Mouse (Mus musculus) liver, embryonic 14.5 days (tissue): ENCODE measurements at regions not wholly inside any gene's neighbourhood (a gene's known extent, or its start where the extent isn't known, plus 50 kb on each side); places are given as distances from the start of the nearest gene placed in this dataset.
A peak's percentile ranks its signal among the peaks of the same experiment; 100 is the strongest.

Experiments used
- ATAC-seq: fragments of 200-750 bp; cut with Nextera tagmentation; 2 replicates; pipeline ENCODE4 v1.8.0; 2017; ENCODE audit warnings: moderate number of reproducible peaks, mild to moderate bottlenecking, moderate library complexity; ENCODE audit not compliant: insufficient read depth
- DNase-seq, 3 experiments: peaks; one replicate each; pipeline ENCODE4 v3.0.0-alpha.2; 2012 to 2013; ENCODE audit warnings: low read depth in 3 of 3, low spot score in 3 of 3
- H3K27ac ChIP-seq: fragments of 300-500 bp; sonication (generic); 2 replicates; pipeline ENCODE4 v1.5.1; 2014; ENCODE audit warnings: moderate library complexity, mild to moderate bottlenecking, control low read depth, inconsistent platforms
- H3K27me3 ChIP-seq: fragments of 300-500 bp; sonication (generic); 2 replicates; pipeline ENCODE4 v1.6.1; 2014; ENCODE audit warnings: mild to moderate bottlenecking, low read length, moderate library complexity; ENCODE audit not compliant: control insufficient read depth, insufficient read depth
- H3K36me3 ChIP-seq: fragments of 300-500 bp; sonication (generic); replicated peaks from 2 replicates; pipeline ENCODE4 v1.6.1; 2014; ENCODE audit warnings: low read depth; ENCODE audit not compliant: control insufficient read depth, insufficient read depth
- H3K4me1 ChIP-seq, 2 experiments: fragments of 200-500 bp in 1 of 2; fragments of 300-500 bp in 1 of 2; sonication (generic) in 1 of 2; replicated peaks; 2 replicates each; pipeline ENCODE4 v1.6.1; 2012 to 2014; ENCODE audit warnings: antibody characterized with exemption in 1 of 2, inconsistent platforms in 1 of 2, low read length in 1 of 2; ENCODE audit not compliant: control insufficient read depth in 2 of 2, insufficient read depth in 2 of 2
- H3K4me2 ChIP-seq: fragments of 300-500 bp; sonication (generic); 2 replicates; pipeline ENCODE4 v1.6.1; 2014; ENCODE audit warnings: low read depth, mild to moderate bottlenecking, control low read depth, moderate library complexity
- H3K4me3 ChIP-seq, 2 experiments: fragments of 200-500 bp in 1 of 2; fragments of 300-500 bp in 1 of 2; sonication (generic) in 1 of 2; 2 replicates each; pipeline ENCODE4 v1.5.1; 2012 to 2014; ENCODE audit warnings: low read depth in 2 of 2, low read length in 2 of 2, mild to moderate bottlenecking in 2 of 2, control low read depth in 1 of 2, inconsistent platforms in 1 of 2, moderate library complexity in 1 of 2; ENCODE audit not compliant: insufficient read depth in 1 of 2
- H3K9ac ChIP-seq: fragments of 300-500 bp; sonication (generic); replicated peaks from 2 replicates; pipeline ENCODE4 v1.6.1; 2014; ENCODE audit warnings: mild to moderate bottlenecking, control low read depth, moderate library complexity
- H3K9me3 ChIP-seq: fragments of 300-500 bp; sonication (generic); 2 replicates; pipeline ENCODE4 v1.6.1; 2016; ENCODE audit warnings: low read length, mixed read lengths; ENCODE audit not compliant: control insufficient read depth
- CTCF ChIP-seq: IDR thresholded peaks from 2 replicates; pipeline ENCODE4 v1.5.1; 2016; ENCODE audit warnings: antibody characterized with exemption, low read depth, control low read depth
- EP300 ChIP-seq: IDR thresholded peaks from 2 replicates; pipeline ENCODE4 v1.6.1; 2016; ENCODE audit warnings: antibody characterized with exemption, low read depth
- WGBS: fragments of 180-500 bp; shearing (Covaris S2); extraction: QIAGEN DNeasy Blood & Tissue Kit; methylation state at CpG from one replicate; pipeline ENCODE4 v1.1.7; 2014; ENCODE audit not compliant: insufficient replicate concordance; 5-methylcytosine and 5-hydroxymethylcytosine counted together

DNA sequence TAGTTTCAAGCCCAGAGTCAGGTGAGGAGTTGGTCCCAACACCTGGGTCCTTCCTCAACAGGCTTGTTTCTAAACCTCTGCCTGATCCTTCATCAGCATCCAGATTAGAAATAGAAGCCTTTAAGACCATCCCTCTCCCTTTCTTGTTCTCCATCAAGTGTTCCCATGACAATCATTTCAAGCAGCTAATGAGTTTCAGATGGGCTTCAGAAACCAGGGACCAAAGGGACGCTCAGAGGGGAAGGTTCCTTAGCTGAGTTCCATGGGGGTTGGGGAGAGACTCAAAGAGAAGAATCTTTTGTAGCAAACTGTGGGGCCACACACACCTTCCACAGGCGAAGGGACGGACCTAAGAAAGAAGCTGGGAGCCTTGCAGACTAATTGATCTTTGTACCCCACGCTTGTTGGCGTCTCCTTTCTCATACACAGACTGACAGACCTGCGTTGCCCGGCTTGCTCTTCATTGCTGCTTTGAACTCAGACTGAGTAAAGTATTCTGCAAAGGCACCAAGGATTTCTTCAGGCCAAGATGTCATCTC, 136.6 kb upstream of the Gm12830 start:
- TF ChIP-seq EP300 (no peak), CTCF (no peak)
- 61% methylated on average over 7 of the region's 7 CpGs for WGBS
- H3K27me3 ChIP-seq: peaks cover 2% of the 10 kb centered on the region; the same call in 1 of the 2 replicates
- DNase-seq (no peak), ATAC-seq (no peak)
- H3K4me1 ChIP-seq: no peaks in the 10 kb centered on the region
- H3K9me3 ChIP-seq: no peaks in the 10 kb centered on the region
- no peak overlapping the region for H3K9ac ChIP-seq
- H3K36me3 ChIP-seq: no peaks in the 10 kb centered on the region
- no peak overlapping the region for H3K4me3 ChIP-seq
- H3K27ac ChIP-seq: no peak overlapping the region
- no peak overlapping the region for H3K4me2 ChIP-seq

DNA sequence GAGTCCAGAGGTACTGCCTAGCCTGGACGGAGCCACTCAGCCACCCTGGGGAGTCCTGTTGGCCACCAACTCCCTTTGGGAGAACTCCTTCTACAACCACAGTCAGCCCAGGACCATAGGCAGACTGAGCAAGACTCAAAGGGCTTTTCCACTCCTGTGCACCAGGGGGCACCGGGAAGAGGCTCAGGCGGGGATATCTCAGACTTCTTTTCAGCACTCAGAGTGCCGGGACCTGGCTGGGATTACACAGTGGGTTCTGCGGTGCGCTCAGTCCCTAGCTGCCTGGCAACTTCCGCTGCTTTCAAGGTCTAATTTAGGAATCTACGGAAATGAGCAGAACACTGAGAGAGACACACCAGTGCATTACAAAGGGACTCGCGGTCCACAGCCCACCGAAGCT, 136.1 kb upstream of the Gm12830 start:
- H3K27ac ChIP-seq: no peak overlapping the region
- TF ChIP-seq EP300 (no peak), CTCF (peak; percentile 39)
- no peak overlapping the region for H3K4me3 ChIP-seq
- H3K36me3 ChIP-seq: no peaks in the 10 kb centered on the region
- no peaks in the 10 kb centered on the region for H3K9me3 ChIP-seq
- H3K9ac ChIP-seq: no peak overlapping the region
- no peak overlapping the region for H3K4me2 ChIP-seq
- ATAC-seq (no peak), DNase-seq (no peak)
- 0 out of 2 replicates have a peak, but pooled peaks cover 2% of the 10 kb centered on the region for H3K27me3 ChIP-seq
- no peaks in the 10 kb centered on the region for H3K4me1 ChIP-seq
- 6% methylated on average over 11 of the region's 11 CpGs for WGBS

DNA sequence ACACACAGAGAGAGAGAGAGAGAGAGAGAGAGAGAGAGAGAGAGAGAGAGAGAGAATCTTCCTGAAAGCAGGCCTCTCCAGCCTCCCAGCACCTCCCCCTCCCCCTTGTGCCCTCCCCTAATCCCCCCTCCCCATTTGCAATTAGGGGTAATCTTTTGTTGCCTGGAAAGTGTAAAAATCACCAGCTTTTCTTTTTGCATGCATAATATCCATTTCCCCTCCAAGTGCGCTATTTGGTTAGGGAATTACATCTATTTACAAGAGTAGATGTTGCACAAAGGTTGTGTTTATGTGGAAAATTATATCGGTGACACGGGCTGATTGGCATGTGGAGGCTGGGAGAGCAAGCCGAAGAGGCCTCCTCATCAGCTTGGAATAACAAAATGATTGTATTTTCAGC, 135.4 kb upstream of the Gm12830 start:
- Histone ChIP-seq H3K27me3 (0 out of 2 replicates have a peak, but pooled peaks cover 2% of the 10 kb centered on the region), H3K4me2 (no peak overlapping the region)
- WGBS: 66% methylated on average over 4 of the region's 4 CpGs

DNA sequence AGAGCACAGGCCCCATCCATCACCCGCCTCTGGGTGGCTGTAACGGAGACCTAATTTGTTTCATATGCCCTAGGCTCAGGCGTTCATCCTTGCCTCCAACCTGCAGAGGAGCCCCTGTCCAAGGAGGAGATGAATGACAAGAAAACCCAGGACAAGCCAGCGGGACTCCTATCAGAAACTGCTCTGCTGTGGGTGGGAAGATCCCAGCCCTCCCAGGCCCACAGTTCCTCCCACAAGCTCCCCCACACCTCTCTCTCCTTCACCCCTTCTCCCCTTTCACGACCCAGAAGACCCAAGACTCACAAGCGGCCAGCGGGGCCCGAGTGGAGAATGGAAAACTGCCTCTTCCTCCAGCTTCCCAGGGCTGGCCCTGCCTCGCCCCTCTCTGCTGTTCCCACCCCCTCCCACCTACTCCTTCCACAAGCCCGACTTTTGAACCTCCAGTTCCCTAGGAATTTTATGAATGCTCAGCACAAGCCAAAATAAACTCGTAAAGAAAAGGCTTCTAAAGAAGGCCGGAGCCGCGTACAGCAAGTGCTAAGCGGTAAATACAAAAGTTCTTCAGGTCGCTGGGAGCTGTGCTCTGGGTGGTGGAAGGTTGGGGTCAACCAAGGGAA, 133.1 kb upstream of the Gm12830 start:
- 0 out of 2 replicates have a peak, but pooled peaks cover 2% of the 10 kb centered on the region for H3K27me3 ChIP-seq
- no peaks in the 10 kb centered on the region for H3K4me1 ChIP-seq
- no peak overlapping the region for H3K27ac ChIP-seq
- no peak overlapping the region for H3K4me2 ChIP-seq
- TF ChIP-seq EP300 (no peak), CTCF (no peak)
- no peak for DNase-seq
- no peak overlapping the region for H3K4me3 ChIP-seq
- no peak for ATAC-seq
- no peaks in the 10 kb centered on the region for H3K36me3 ChIP-seq
- no peak overlapping the region for H3K9ac ChIP-seq
- 48% methylated on average over 16 of the region's 16 CpGs for WGBS
- H3K9me3 ChIP-seq: no peaks in the 10 kb centered on the region

More for the DNA sequence above, 135.4 kb upstream of the Gm12830 start:
- Histone ChIP-seq H3K4me3 (no peak overlapping the region), H3K9ac (no peak overlapping the region), H3K27ac (no peak overlapping the region), H3K4me1 (no peaks in the 10 kb centered on the region), H3K9me3 (no peaks in the 10 kb centered on the region), H3K36me3 (no peaks in the 10 kb centered on the region)
- DNase-seq (no peak), ATAC-seq (no peak)
- TF ChIP-seq CTCF (no peak), EP300 (no peak)

DNA sequence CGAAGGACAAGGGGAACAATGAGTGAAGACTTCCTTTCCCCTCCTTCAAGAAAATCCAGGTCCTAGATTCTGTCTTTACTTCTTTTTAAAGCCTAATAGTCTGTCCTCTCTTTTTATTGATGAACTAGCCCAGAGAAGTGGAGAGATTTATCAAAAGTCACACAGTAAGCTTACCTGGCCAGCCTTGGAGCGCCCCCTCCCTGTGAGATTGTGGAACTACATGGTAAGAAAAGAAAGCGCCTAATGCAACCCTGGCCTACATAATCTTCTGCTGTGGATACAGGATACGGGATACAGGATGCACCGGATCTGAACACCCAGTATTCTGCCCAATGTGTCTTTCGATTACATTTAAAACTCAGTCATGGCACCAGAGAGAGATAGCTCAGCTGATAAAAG, 132.6 kb upstream of the Gm12830 start:
- Histone ChIP-seq H3K36me3 (no peaks in the 10 kb centered on the region), H3K4me3 (no peak overlapping the region), H3K4me1 (no peaks in the 10 kb centered on the region), H3K9me3 (no peaks in the 10 kb centered on the region), H3K9ac (no peak overlapping the region), H3K27ac (no peak overlapping the region), H3K4me2 (no peak overlapping the region), H3K27me3 (0 out of 2 replicates have a peak, but pooled peaks cover 2% of the 10 kb centered on the region)
- TF ChIP-seq CTCF (peak; percentile 69), EP300 (no peak)
- DNase-seq: peak in 1 of 3 experiments; percentile 3
- ATAC-seq: no peak
- WGBS: 48% methylated on average over 6 of the region's 6 CpGs
